Mouse (Mus musculus) lung, adult 2 months (tissue): ENCODE measurements at regions not wholly inside any gene's neighbourhood (a gene's known extent, or its start where the extent isn't known, plus 50 kb on each side); places are given as distances from the start of the nearest gene placed in this dataset.

ENCODE experiments used
- DNase-seq: peaks from one replicate; pipeline ENCODE4 v3.0.0; 2022
- H3K4me1 ChIP-seq: fragments of 200-500 bp; 2 replicates; pipeline ENCODE4 v1.6.1; 2011; ENCODE audit warnings: low read length; ENCODE audit not compliant: control insufficient read depth, insufficient read depth
- H3K4me3 ChIP-seq: fragments of 200-500 bp; replicated peaks from 2 replicates; pipeline ENCODE3; 2011; ENCODE audit warnings: low read depth, mild to moderate bottlenecking, control low read depth, low read length; ENCODE audit errors: extremely low read depth
- CTCF ChIP-seq: fragments of 200-500 bp; IDR thresholded peaks from 2 replicates; pipeline ENCODE4 v1.5.1; 2011; ENCODE audit warnings: mild to moderate bottlenecking, low read length, control low read depth; ENCODE audit not compliant: insufficient read depth
- POLR2A ChIP-seq: fragments of 200-500 bp; IDR thresholded peaks from 2 replicates; pipeline ENCODE4 v1.6.1; 2011; ENCODE audit warnings: low read depth, mild to moderate bottlenecking, control low read depth, low read length, borderline replicate concordance; ENCODE audit errors: extremely low read depth
- WGBS: fragments of 180-500 bp; shearing (Covaris S2); methylation state at CpG from one replicate; pipeline ENCODE4 v1.1.7; 2018; 5-methylcytosine and 5-hydroxymethylcytosine counted together

DNA sequence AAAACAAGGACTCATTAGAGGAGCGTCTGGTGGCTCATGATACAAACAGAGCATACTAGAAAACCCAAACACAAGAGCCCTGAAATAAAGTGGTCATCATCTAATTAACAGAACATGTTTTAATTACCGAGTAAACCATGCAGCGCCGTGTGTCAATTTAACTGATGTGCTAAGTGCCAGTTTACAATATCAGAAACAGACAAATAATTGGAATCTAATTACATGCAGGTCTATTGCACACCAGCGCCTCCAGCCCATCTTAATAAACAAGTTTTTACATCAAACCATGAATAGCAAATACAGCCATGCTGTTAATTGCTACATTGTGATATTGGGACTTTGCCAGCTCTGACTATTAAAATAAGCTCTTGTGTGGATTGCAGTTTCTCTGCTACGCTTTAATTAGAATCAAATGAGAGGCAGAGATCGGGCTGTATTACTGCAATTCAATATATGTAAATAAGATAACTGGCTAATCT is 425.3 kb upstream of the Gm765 start:
- WGBS, result 82% methylated on average over 7 of the region's 7 CpGs
- no peak for TF ChIP-seq CTCF
- TF ChIP-seq POLR2A, result no peak
- DNase-seq, result no peak
- H3K4me3 ChIP-seq, result no peak overlapping the region
- no peaks in the 10 kb centered on the region for H3K4me1 ChIP-seq

DNA sequence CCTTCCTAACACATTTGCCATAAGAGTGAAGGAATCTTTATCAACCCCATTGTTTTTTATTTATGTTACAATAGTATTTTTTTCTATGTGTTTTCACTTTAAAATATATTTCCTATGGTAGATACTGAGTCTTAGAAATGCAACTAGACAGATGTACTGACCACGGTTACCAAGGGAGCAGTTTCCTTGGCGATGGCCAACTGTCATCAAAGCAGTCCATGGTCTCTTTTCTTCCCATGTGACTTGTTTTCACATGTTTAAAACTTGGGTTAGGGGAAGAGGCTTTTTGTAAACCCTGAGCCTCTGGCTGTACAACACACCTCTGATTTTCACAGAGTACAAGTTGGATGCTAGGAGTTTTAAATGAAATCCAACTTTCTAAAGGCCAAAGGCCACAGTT is 411.9 kb upstream of the Gm765 start:
- DNase-seq, result no peak
- H3K4me3 ChIP-seq, result no peak overlapping the region
- TF ChIP-seq CTCF, result no peak
- TF ChIP-seq POLR2A, result no peak
- no peaks in the 10 kb centered on the region for H3K4me1 ChIP-seq
- 86% methylated on average over 2 of the region's 2 CpGs for WGBS

- DNase-seq, result no peak
- WGBS, result 34% methylated on average over 4 of the region's 4 CpGs
- no peak for TF ChIP-seq POLR2A
- no peak for TF ChIP-seq CTCF
- H3K4me3 ChIP-seq, result no peak overlapping the region
- no peaks in the 10 kb centered on the region for H3K4me1 ChIP-seq
Observed at GRCm38 (mm10) chr6:98748618-98749017, 406.1 kb upstream of the Gm765 start.

- Histone ChIP-seq H3K4me3 (no peak overlapping the region), H3K4me1 (no peaks in the 10 kb centered on the region)
- no peak for TF ChIP-seq POLR2A
- TF ChIP-seq CTCF, result no peak
- WGBS, result 48% methylated on average over 8 of the region's 8 CpGs
- no peak for DNase-seq
Observed at GRCm38 (mm10) chr6:98746976-98747375, 404.4 kb upstream of the Gm765 start.

DNA sequence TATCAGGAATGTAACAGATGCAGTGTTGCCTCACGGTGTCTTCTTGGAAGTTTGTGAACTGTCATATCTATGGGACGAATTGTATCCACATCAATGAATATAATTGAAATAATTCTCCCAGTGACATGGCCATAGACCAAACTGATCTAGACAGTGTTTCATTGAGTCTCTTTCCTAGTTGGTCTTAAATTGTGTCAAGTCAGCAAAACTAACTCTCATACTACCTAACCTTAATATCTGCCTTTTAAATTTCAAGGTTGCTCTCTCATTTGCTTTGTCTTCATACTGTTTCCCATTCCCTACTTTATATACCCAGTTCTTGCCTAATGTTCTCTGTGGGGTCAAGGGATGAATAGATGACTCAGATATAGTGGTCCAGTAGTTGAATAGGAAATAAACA is 397.9 kb upstream of the Gm765 start:
- Histone ChIP-seq H3K4me3 (no peak overlapping the region), H3K4me1 (no peaks in the 10 kb centered on the region)
- DNase-seq, result no peak
- no peak for TF ChIP-seq POLR2A
- TF ChIP-seq CTCF, result no peak
- 97% methylated on average over 2 of the region's 2 CpGs for WGBS

GRCm38 (mm10) chr6:98731010-98731530 is 388.5 kb upstream of the Gm765 start:
- no peak for TF ChIP-seq POLR2A
- no peak for TF ChIP-seq CTCF
- Histone ChIP-seq H3K4me3 (no peak overlapping the region), H3K4me1 (no peaks in the 10 kb centered on the region)
- no peak for DNase-seq

- no peak overlapping the region for H3K4me3 ChIP-seq
- TF ChIP-seq POLR2A (no peak), CTCF (no peak)
- DNase-seq, result no peak
- H3K4me1 ChIP-seq, result no peaks in the 10 kb centered on the region
- 73% methylated on average over 5 of the region's 5 CpGs for WGBS
Observed at GRCm38 (mm10) chr6:98726605-98727144, 384.1 kb upstream of the Gm765 start.

DNA sequence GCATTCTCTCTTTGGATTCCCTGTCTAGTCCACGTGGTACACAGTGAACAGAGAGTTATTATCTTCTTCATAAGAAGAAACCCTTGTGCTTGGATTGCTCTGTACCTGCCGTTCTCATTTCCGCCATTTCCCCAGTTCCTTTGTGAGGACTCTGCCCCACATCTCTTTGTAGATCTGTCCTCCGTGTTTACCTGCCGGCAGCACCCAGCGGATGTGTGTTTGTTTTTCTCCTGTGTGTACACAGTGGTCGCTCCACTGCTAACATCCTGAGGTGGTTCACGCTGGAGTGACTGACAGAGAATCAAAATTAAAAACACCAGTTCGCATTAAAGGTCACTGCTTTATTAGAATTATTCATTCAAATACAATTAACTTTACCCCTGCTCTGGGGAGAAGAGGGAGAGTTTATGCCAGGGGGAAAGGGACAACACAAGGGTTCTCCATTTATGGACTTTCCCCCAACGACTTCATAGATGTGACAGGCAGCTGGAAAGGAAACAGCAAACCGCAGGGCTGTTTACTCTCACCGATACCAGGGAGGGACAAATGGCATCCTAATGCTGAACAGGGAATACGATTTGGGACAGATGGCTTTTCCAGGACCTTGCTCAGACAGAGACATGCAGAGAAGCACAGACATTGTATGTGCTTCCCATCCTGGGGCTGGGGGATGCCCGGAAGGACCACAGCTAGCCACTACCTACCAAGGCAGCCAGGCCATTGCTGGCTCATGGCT is 362.5 kb upstream of the Gm765 start:
- Histone ChIP-seq H3K4me3 (no peak overlapping the region), H3K4me1 (no peaks in the 10 kb centered on the region)
- no peak for TF ChIP-seq POLR2A
- no peak for TF ChIP-seq CTCF
- whole genome bisulfite sequencing, result 53% methylated on average over 14 of the region's 14 CpGs
- DNase-seq, result no peak

GRCm38 (mm10) chr6:98697571-98697970 is 355.0 kb upstream of the Gm765 start:
- Histone ChIP-seq H3K4me1 (no peaks in the 10 kb centered on the region; the same call in 1 of the 2 replicates), H3K4me3 (no peak overlapping the region)
- DNase-seq, result no peak
- 83% methylated on average over 7 of the region's 7 CpGs for whole genome bisulfite sequencing
- TF ChIP-seq CTCF (no peak), POLR2A (no peak)

- Histone ChIP-seq H3K4me1 (no peaks in the 10 kb centered on the region; the same call in 1 of the 2 replicates), H3K4me3 (no peak overlapping the region)
- 82% methylated on average over 8 of the region's 8 CpGs for WGBS
- TF ChIP-seq POLR2A (no peak), CTCF (no peak)
- DNase-seq, result no peak
Observed at GRCm38 (mm10) chr6:98693411-98693810, 350.9 kb upstream of the Gm765 start.
